Mouse (Mus musculus) testis, adult 2 months (tissue): Measurements from ENCODE around the gene Ncaph2. TPM values are rescaled to one million over a fixed set of nuclear protein-coding genes. Genes with fewer than 3 reads are reported as not detected.

ENCODE experiments used
- H3K27ac ChIP-seq: fragments of 200-500 bp; 2 replicates; pipeline ENCODE4 v1.5.1; 2012; ENCODE audit warnings: low read depth, low read length; ENCODE audit not compliant: control insufficient read depth, insufficient read depth
- H3K27me3 ChIP-seq: fragments of 200-500 bp; 2 replicates; pipeline ENCODE4 v1.6.1; 2012; ENCODE audit warnings: mild to moderate bottlenecking, low read length, moderate library complexity; ENCODE audit not compliant: control insufficient read depth, insufficient read depth
- H3K36me3 ChIP-seq: fragments of 200-500 bp; 2 replicates; pipeline ENCODE4 v1.6.1; 2012; ENCODE audit warnings: mild to moderate bottlenecking, low read length; ENCODE audit not compliant: control insufficient read depth, insufficient read depth
- H3K4me1 ChIP-seq: fragments of 200-500 bp; 2 replicates; pipeline ENCODE4 v1.6.1; 2012; ENCODE audit warnings: low read length; ENCODE audit not compliant: control insufficient read depth, insufficient read depth
- H3K4me3 ChIP-seq: fragments of 200-500 bp; 2 replicates; pipeline ENCODE4 v1.5.1; 2012; ENCODE audit warnings: low read depth, mild to moderate bottlenecking, low read length, moderate library complexity, mixed read lengths; ENCODE audit not compliant: control insufficient read depth
- CTCF ChIP-seq: fragments of 200-500 bp; IDR thresholded peaks from 2 replicates; pipeline ENCODE4 v1.5.1; 2012; ENCODE audit warnings: low read depth, mild to moderate bottlenecking, inconsistent platforms, low read length, moderate library complexity; ENCODE audit not compliant: control insufficient read depth, insufficient read depth, insufficient replicate concordance
- POLR2A ChIP-seq: fragments of 200-500 bp; IDR thresholded peaks from 2 replicates; pipeline ENCODE4 v1.6.1; 2012; ENCODE audit warnings: low read depth, mild to moderate bottlenecking, inconsistent platforms, low read length, moderate library complexity; ENCODE audit not compliant: control insufficient read depth
- polyA plus RNA-seq: library from polyadenylated mRNA; depleted of rRNA; stranded (reverse); fragments of >200 nt; gene quantifications from 2 replicates; pipeline ENCODE4 v1.2.3, GENCODE M21; 2012

Ncaph2 gene
- polyA plus RNA-seq, 1 experiment = 41.5 TPM

DNA sequence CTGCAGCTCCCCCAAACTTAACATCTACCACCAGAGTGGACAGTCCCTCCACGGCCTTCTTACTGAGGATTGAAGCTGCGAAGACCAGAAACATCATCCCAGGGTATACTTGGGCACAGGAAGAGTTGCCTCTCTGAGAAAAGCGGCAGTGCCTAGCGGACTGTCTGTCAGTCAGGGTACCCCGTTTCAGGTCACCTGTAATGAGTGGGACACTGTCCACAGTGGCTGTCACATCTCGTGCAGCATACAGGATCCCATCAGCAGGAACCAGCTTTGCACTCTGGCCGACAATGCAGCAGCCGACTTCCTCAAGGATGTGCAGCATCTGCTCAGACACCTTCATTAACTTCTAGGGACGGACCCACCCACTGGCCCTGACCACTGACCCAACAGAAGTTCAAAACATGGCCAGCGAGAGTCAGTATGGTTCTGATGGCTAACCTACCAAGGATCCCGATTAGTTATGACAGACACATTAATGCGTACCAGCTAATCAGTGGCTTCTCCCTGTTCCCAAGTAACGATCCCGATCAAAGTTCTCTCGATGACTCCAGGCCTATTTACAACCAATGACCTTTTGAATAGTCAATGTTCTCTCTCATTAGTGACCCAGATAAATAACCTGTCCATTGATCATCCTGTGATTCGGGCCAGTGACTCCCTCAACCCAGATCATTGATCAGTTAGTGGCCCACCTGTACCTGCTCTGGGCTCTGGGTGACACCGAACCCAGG is 19.4 kb downstream of the Ncaph2 start:
- H3K4me1 ChIP-seq = peaks cover 37% of the 10 kb centered on the region
- no peaks in the 10 kb centered on the region for H3K36me3 ChIP-seq
- TF ChIP-seq POLR2A (0 out of 2 replicates have a peak, but pooled peaks have one; percentile 11), CTCF (no peak)
- H3K4me3 ChIP-seq = peak overlapping the region; percentile 91
- no peak overlapping the region; the same call in 1 of the 2 replicates for H3K27ac ChIP-seq
- H3K27me3 ChIP-seq = peaks cover 2% of the 10 kb centered on the region; the same call in 1 of the 2 replicates

DNA sequence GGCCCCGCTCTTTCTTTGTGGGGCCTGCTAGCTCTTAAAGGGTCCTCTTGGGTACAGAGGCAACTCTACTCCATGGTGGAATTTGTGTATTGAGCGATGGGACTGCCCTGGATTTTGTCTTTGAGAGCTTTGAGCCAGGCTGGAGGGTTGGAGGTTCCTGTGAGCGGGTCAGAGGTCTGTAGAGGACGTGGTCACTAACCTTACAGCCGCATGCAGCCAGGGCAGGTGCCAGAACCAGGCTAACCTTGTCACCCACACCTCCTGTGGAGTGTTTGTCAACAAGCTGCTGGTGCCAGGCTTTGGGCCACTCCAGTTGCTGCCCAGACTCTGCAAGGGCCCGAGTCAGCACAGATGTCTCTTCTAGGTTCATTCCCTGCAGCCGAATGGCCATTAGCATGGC is 20.5 kb downstream of the Ncaph2 start:
- TF ChIP-seq CTCF (no peak), POLR2A (no peak)
- H3K36me3 ChIP-seq = no peaks in the 10 kb centered on the region
- no peak overlapping the region for H3K4me3 ChIP-seq
- H3K27ac ChIP-seq = no peak overlapping the region
- H3K27me3 ChIP-seq = peaks cover 2% of the 10 kb centered on the region; the same call in 1 of the 2 replicates
- peaks cover 37% of the 10 kb centered on the region for H3K4me1 ChIP-seq

DNA sequence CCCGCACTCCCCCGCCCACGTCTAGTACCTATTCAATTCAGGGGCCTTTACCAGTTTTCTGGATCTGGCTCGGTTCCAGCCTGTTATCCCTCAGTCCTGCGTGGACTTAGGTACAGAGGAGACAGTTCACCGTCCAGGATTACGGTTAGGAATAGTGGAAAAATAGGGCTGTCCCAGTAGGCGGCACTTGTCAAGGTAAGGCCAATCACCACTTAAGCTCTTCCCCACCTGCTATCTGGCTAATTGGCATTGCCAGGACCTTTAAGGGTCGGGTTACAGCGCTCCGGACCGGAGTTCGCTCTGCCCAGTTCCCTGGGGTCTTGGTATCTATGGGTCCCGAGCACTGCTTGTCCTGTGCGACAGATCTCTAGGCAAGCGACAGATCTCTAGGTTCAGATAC is 21.4 kb downstream of the Ncaph2 start, which contains the start of gene Tymp:
Gene Tymp (minus strand): TSS at position 83 of the 400 bp plus-strand sequence.
- Histone ChIP-seq H3K4me1 (peaks cover 37% of the 10 kb centered on the region), H3K4me3 (peak within 1 kb of the TSS; percentile 77), H3K27me3 (peaks cover 2% of the 10 kb centered on the region; the same call in 1 of the 2 replicates), H3K27ac (no peak within 1 kb of the TSS; the same call in 1 of the 2 replicates), H3K36me3 (no peaks in the 10 kb centered on the region)
- TF ChIP-seq POLR2A (no peak), CTCF (no peak)

DNA sequence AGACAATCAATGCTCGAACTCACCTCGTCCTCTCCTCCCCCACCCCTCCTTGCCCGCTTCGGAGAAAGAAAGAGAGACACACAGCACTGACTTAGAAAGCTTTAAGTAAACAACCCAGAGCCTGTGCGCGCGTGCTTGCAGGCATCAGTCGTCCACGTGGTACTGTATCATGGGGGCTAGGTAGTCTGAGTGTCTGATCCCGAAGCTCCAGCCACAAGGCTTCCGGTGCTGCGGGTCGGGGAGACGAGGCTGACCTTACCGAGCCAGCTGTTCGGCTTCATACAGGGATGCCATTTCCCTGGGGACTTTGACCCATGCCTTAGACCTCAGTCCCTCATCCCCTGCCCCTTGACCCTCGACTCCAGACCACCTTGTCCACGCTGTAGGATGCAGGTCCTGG is 21.8 kb downstream of the Ncaph2 start:
- peaks cover 37% of the 10 kb centered on the region for H3K4me1 ChIP-seq
- TF ChIP-seq POLR2A (0 out of 2 replicates have a peak, but pooled peaks have one; percentile 16), CTCF (no peak; the same call in 1 of the 2 replicates)
- H3K36me3 ChIP-seq = no peaks in the 10 kb centered on the region
- peaks cover 2% of the 10 kb centered on the region; the same call in 1 of the 2 replicates for H3K27me3 ChIP-seq
- H3K4me3 ChIP-seq = peak overlapping the region; percentile 32
- H3K27ac ChIP-seq = no peak overlapping the region

DNA sequence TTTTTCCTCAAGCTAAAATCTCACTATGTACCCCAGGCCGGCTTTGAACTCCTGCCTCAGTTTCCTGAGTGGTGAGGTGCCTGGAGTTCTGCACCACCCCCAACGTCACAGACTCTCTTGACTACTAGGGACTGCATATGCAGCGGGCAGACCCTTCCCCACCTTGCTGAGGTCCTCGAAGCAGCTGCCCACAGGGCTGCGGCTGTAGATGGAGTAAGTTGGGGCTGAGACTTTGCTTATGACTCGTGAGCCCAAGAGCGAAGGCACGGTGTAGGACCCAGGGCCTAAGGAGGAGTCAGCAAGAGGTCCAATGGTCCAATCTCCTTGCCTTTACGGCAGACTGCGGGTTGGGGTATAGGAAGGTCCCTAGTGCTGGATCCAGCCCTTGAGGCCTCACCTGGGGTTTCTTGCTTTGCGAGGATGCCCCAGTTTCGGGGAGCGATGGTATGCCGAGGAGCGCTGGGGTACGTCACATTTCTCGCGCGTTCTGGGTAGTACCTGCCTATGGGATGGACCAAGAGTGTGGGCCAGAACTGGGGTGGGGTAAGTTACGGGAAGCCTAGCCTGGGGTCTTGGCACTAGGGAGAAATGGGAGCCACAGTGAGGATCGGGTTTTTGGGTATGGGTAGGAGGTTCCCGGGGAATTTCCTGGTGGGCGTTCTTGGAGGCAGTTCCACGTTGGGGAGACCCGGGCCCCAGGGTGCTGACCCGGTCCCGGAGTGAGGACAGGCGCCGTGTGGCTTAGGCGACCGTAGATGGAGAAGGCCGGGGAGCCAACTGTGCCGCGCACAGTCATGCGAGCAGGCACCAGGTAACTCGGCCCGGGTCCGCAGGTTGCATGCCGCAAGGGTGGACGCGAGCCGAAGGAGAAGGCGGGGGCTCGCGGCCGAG is 22.7 kb downstream of the Ncaph2 start:
- peaks cover 2% of the 10 kb centered on the region; the same call in 1 of the 2 replicates for H3K27me3 ChIP-seq
- H3K4me3 ChIP-seq = peak overlapping the region; percentile 77
- H3K4me1 ChIP-seq = peaks cover 34% of the 10 kb centered on the region
- no peak overlapping the region; the same call in 1 of the 2 replicates for H3K27ac ChIP-seq
- H3K36me3 ChIP-seq = no peaks in the 10 kb centered on the region
- TF ChIP-seq CTCF = no peak
- TF ChIP-seq POLR2A = peak; percentile 37; the same call in 1 of the 2 replicates

DNA sequence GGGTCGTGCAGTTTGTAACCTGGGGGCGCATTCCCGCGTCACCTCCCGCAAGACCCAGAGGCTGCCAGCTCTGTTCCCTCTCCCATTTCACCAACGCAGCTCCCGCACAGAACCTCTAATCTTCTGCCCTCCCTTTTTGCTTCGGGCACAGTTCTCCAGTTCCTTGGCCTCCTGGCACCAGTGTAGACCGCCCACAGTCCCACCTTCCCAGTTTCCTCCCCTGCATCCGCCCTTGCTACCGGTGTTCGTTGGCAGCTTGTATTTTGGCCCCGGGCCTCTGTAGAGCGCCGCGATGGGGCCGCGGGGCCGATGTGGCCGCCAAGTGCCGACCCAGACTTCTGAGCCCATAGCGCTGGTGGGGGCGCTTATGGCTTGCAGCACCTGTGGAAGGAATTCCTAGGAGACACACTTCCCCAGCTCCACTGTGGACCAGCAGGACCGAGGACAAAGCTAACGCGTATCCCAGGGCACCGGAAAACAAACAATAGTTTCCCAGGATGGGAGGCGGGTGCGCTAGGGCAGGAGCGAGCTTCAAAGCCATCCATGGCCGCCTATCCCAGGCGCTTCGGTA is 23.4 kb downstream of the Ncaph2 start, which contains the start of gene Odf3b:
Gene Odf3b (minus strand): TSS at position 452 of the 571 bp plus-strand sequence.
- H3K4me1 ChIP-seq = peaks cover 33% of the 10 kb centered on the region
- no peaks in the 10 kb centered on the region for H3K36me3 ChIP-seq
- H3K4me3 ChIP-seq = peak within 1 kb of the TSS; percentile 77
- TF ChIP-seq POLR2A = peak; percentile 18; the same call in 1 of the 2 replicates
- no peak for TF ChIP-seq CTCF
- peaks cover 2% of the 10 kb centered on the region; the same call in 1 of the 2 replicates for H3K27me3 ChIP-seq
- peak within 1 kb of the TSS; percentile 59 for H3K27ac ChIP-seq

DNA sequence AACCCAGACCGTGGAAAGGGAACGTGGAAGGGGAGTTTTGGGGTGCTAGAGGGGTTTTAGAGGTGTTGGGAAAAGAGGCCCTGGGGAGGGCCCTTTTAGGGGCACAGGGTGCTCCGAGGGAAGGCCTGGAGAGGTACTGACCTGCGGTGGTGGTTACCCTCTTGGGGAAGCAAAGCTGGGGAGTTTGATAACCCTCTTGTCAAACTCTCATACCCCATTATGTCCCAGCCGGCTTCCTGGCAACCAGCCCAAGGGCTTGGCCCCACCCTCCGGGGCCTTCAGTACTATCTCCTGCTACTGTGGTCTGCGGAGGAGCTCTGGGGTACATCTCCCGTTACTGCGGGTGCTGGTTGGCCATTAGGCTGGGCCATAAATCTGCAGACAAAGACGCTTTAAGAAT is 23.9 kb downstream of the Ncaph2 start:
- H3K4me1 ChIP-seq = peaks cover 30% of the 10 kb centered on the region
- H3K4me3 ChIP-seq = peak overlapping the region; percentile 77
- TF ChIP-seq CTCF = no peak
- no peak for TF ChIP-seq POLR2A
- peaks cover 2% of the 10 kb centered on the region; the same call in 1 of the 2 replicates for H3K27me3 ChIP-seq
- no peaks in the 10 kb centered on the region for H3K36me3 ChIP-seq
- peak overlapping the region; percentile 59 for H3K27ac ChIP-seq
